Mouse (Mus musculus) c-Kit-positive CD71-negative TER-119-negative erythroid progenitor cells, embryonic 14.5 days (primary cell): ENCODE results near the gene Ifnl2.

Source experiments
- DNase-seq: peaks from one replicate; pipeline ENCODE4 v3.0.0-alpha.2; 2013; ENCODE audit warnings: low read depth

Gene Ifnl2

DNA sequence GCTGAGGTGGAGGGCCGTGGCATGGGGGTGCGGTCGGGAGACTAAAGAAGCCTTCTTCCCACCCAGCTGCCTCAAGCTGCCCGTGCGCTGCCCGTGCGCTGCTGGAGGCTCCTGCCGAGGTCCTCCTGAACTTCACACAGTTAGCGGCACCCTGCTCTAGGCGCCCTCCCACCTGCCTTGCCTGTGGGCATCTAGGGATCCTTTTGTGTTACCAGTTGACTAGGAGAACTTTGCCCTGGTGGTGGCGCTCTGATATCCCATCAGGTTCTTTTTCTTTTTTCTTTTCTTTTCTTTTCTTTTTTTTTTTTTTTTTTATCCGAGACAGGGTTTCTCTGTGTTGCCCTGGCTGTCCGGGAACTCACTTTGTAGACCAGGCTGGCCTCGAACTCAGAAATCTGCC lies 19.4 kb downstream of the Ifnl2 start:
- no peak for DNase-seq

GRCm38 (mm10) chr7:28490410-28490809 lies 19.8 kb downstream of the Ifnl2 start:
- DNase-seq: peak; percentile 49

DNA sequence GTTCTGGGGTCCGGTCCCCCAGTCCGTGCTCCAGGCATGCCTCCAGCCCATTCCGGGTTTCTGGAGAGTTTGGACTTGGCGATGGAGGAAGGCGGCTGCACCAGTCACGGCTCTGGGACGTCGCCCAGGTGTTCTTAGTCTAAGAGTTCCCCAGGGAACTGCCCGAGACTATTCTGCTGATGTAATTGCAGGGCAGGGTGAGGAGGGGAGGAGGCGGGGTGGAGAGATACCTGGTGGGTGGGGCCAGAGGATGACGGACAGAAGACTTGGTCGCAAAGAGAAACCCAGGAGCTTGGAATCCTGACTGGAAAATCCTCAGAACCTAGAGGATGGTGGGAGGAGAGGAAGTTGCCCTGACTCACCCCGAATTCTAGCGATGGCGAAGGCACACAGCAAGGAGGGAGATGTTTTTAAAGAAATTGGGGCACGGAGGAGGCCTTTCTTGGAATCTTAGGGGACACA lies 22.2 kb downstream of the Ifnl2 start:
- no peak for DNase-seq

GRCm38 (mm10) chr7:28484192-28484591 lies 26.1 kb downstream of the Ifnl2 start:
- no peak for DNase-seq

DNA sequence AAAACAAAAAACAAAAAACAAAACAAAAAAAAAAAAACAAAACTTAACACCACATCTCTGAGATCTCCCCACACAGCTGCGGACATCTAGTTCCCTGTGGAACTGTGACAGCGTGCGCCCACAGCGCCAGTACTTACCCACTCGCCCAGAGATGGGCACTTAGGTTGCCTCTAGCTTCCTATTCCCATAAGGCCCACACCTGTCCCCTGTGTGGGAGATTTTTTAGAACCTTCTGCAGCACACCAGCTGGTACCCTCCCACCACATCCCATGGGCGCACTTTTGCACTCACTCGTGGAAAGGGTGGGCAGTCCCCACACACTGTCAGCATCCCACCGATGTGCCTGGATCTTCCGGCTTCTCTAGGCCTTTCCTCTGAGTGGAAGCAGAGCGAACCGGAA lies 27.4 kb downstream of the Ifnl2 start:
- DNase-seq: no peak

DNA sequence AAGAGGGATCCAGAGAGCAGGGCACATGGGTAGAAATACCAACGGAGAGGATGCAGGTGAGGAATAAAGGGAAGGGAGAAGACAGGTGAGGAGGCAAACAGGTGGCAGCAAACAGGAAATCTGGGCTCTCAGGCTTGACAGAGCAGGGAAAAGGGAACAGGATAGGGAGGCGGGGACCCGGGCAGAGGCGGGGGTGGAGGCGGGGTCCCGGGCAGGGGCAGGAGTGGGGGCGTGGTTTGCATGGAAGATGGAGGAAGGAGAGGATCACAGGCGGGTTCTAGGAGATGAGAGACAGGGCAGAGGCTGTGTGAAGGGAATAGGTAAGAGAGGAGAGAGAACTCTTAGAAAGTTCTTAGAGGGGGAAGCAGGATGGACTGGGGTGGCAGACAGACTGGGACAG lies 31.4 kb downstream of the Ifnl2 start:
- DNase-seq: no peak

- DNase-seq: no peak
These were observed 32.9 kb downstream of the Ifnl2 start for GRCm38 (mm10) chr7:28477363-28477762.

DNA sequence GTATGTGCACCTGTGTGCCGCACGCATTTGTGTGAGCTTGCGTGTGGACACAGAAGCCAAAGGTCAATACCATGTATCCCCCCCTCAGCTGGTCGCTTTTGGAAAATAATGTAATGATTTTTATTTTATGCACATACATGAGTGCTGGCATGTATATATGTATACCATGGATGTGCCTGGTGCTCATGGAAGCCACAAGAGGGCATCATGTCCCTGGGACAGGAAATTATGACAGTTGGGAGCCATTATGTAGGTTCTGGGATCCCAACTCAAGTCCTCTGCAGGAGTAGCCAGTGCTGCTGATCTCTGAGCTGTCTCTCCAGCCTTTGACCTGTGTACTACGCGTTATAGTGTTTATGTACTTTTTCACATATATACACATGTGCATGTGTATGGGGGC lies 34.1 kb downstream of the Ifnl2 start:
- no peak for DNase-seq

DNA sequence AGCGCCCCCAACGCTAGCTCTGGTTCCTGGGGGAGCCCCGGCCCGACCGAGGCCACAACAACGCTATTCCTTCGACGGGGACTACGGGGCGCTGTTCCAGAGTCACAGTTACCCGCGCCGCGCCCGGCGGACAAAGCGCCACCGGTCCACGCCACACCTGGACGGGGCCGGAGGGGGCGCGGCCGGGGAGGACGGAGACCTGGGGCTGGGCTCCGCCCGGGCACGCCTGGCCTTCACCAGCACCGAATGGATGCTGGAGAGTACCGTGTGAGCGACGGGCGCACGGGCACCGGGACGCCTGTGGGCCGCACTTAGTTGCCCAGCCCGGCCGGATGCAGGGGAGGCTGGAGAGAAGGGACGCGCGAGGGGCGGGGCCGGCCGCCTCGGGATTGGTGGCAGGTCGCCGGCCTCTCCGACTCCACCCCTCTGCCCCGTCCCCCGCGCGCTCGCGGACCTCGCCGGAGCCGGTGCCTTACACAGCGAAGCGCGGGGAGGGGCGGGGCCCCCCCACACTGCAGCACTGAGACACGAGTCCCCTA lies 43.0 kb downstream of the Ifnl2 start:
- DNase-seq: no peak

DNA sequence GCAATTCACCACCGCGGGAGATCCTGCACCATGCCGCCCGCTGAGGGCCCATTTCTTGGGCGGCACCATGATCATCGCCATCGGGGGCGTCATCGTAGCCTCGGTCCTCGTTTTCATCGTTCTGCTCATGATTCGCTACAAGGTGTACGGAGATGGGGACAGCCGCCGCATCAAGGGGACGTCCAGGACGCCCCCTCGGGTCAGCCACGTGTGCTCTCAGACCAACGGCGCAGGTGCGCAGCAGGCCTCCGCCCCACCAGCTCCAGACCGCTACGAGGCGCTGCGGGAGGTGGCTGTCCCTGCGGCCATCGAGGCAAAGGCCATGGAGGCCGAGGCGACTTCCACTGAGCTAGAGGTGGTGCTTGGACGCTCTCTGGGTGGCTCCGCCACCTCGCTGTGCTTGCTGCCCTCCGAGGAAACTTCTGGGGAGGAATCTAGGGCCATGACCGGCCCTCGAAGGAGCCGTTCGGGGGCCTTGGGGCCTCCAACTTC lies 43.5 kb downstream of the Ifnl2 start:
- DNase-seq: no peak

DNA sequence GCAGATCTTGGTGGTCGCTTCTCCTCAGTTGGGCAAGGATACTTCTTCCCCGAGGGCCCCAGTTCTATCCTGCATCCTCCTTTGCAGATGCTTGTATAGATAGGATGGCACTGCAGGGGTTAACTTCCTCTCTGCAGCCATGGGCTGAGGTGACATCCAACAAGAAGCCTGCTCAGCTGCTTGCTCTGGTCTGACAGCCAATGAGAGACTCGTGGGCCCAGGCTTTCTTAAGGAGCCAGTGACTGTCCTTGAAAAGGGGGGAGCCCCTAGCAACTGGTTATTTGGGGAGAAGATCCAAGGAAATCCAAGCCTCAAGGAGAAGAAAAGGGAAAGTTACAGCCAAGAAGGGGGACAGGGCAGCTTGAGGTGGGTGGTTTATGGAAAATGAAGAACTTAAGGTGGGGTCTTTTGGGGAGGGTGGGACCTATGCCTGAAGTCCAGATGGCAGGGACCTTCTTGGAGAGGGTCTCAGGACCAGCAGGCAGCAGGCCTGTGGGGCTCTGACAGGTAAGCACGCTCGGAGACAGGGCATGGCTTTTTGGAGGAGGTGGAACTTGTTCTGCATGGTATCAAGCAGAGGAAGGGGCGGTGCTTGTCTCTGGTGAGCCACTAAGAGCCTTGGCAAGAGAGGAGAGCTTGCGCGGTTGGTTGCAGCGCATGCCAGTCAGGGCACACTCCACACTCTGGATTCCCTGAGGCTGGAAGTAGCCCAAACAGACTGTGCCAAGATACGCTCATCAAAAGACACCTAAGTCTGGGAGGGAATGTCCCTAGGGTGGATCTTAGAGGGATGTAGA lies 45.6 kb downstream of the Ifnl2 start:
- DNase-seq: no peak

- DNase-seq: no peak
These were observed 47.5 kb downstream of the Ifnl2 start for GRCm38 (mm10) chr7:28462769-28463168.

DNA sequence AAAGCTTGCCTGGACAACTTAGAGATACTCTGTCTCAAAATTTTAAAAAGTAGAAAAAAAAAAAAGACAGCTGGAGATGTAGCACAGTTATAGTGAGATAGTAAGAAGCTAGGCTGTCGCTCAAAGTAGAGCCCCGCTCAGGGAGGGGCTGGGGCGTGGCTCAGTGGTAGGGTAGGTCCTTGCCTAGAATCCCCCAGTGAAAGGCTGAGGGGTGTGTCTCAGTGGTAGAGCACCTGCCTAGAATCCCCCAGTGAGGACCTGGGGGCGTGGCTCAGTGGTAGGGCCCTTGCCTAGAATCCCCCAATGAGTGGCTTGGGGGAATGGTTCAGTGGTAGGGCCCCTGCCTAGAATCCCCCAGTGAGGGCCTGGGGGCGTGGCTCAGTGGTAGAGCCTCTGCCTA lies 49.9 kb downstream of the Ifnl2 start:
- no peak for DNase-seq
